Mouse (Mus musculus) NIH3T3 (cell line): ENCODE measurements around the gene Abhd5.

Experiments used
- DNase-seq: peaks from one replicate; pipeline ENCODE4 v3.0.0-alpha.2; 2012; ENCODE audit warnings: low read depth

Gene Abhd5

DNA sequence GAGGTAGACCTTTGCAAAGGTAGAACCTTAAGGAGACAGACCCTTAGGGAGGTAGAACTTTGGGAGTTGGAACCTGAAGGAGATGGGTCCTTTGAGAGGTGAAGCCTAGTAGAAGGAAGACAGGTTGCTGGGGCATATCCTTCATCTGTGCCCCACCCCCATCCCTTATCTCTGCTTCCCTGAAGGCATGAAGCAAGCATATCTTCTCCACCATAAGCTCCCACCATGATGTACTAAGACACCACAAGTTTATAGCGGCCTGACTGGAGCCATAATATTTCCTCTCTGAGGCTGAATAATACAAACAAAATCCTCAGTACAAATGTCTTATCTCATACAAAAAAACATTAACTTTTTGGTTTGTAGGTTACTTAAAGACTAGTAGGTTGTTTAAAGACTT lies 3.5 kb upstream of the Abhd5 start:
- no peak for DNase-seq

DNA sequence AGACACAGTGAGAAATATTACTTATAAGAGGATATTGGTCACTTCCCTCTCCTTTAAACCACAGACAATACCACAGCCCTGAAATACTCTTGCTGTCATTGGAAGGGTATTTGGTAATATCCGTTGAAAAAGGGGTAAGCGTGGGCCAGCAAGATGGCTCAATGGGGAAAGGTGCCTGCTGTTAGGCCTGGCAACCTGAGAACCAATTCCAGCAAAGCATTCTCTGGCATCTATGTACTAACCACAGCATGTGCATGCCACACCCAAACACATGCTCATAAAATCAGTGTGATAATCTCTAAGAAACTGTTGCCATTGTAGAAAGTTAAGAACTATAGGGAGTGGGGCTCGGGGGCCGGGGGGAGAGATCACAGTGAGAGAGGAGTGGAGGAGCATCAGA lies 2.1 kb upstream of the Abhd5 start:
- no peak for DNase-seq

DNA sequence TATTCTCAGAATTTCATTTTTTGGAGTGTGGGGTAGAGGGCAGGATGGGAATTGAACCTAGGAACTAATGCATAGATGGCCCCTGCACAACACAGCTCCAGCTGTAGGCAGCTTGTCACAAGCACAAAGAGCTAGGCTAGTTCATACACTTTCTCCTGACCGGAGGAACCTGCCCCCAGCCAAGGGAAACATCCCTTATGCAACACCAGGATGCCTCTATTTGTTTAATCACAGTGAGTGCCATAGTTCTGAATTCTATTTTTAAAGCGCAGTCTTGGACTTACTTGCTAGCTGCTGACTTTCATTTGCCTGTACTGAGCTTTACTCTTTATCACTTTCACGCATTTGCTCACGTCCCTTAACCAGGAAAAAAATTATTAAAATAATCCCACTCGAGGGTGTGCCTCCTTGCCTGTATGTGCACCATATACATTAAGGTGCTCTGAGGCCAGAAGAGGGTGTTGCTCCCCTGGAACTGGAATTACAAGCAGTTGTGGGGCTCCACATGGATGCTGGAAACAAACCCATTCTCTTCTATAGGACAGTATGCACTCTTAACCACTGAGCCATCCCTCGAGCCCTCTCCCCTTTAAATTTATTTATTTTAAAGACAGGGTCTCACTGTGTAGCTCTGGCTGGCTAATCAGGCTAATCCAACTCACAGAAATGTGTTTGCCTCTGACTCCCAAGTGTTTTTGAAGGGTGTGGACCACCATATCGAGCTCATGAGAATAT lies 845 bp upstream of the Abhd5 start:
- DNase-seq, result peak; percentile 14

DNA sequence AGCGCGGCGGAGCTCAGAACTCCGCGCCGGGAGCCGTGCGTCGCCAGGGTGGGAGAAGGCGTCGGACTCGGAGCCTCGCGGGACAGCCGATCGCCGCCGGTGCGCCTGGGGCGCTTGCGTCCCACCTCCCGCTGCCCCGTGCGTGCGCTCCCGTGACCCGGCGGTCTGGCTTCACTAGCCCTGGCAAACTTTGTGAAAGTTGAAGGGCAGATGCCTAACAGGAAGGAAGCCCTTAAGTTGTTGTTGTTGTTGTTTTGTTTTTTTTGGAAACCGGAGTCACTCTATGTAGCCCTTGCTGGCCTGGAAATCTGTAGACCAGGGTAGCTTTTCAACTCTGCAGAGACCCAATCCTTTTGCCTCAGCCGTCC lies 601 bp downstream of the Abhd5 start:
- no peak for DNase-seq

GRCm38 (mm10) chr9:122352911-122353310 lies 1.5 kb downstream of the Abhd5 start:
- DNase-seq, result no peak

GRCm38 (mm10) chr9:122354240-122354639 lies 2.8 kb downstream of the Abhd5 start:
- DNase-seq, result no peak

GRCm38 (mm10) chr9:122357073-122357472 lies 5.7 kb downstream of the Abhd5 start:
- DNase-seq, result peak; percentile 31

DNA sequence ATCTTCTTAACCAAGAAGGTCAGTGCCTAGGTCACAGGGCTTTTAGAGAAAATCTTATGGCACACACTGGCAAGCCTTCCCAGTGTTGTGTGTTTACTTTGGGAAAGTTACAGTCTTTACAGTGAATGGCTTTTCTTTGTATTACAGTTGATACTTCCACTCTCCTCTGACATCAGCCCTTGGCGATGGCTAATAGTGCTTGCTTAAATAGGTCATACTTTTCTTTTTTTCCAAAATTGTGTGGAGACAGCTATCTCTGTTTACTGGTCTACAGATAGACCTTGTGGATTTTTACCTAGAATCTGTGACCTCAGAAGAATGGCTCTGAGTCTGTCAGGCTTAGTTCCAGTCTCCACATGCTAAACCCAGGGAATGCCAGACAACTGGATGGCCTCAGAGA lies 6.2 kb downstream of the Abhd5 start:
- DNase-seq, result peak; percentile 51

GRCm38 (mm10) chr9:122364171-122364570 lies 12.8 kb downstream of the Abhd5 start:
- peak; percentile 90 for DNase-seq

DNA sequence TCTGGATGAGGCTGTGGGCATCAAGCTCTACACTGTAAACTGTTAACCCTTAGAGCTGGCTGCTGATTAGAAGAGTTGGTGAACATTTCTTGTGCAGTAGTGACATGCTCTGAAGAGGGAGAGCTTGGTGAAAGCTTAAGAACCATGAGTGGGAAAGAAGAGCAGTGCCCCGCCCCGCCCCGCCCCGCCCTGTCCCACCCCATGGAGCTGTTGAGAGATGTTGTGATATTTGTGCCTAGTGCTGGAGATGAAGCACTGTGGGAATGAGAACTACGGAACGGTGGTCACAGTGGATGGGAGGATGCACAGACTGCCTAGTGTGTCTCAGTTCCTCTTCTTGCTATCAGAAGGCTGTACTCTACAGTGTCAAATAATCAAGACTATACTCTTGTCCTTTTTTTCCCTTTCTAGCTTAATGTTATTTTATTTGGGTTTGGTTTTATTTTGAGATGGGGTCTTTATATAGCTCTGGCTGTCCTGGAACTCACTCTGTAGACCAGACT lies 18.9 kb downstream of the Abhd5 start:
- DNase-seq, result no peak

DNA sequence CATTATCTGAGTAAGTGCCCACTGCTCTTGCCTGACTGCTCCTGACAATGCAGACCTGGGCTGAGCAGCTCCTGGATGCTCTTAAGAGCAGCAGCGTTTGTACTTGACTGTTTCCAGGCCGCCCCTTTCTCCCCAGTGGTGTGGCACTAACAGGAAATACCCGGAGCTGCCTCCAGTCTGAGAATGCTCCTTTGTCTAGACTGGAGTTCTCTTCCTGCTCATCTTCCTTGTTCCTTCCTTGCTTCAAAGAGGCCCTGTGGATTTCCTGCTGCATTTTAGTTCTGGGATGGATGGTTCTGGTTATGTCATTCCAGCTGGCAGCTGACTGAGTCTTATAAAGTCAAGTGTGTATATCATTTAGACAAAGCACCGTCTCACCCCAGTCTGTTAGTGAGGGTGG lies 21.1 kb downstream of the Abhd5 start:
- no peak for DNase-seq

- DNase-seq, result no peak
These were observed 21.6 kb downstream of the Abhd5 start for GRCm38 (mm10) chr9:122372991-122373390.

DNA sequence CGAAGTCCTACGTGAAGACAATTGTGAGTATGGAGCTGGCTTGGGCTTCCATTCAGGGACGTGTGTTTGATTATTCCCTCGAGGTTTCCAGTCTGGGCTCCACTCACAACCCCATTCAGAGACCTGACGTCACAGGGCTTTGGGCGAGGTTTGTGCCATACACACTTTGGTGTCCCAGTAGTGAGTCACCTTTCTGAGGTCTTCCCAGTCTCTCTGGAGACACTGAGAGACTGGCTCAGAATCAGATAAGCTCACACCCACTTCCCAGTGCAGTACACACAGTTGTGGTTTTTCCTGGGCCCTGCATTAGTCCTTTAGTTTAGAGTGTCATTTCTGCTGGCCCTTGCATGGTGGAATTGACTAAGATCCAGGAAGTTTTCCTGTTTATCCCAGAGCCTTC lies 27.6 kb downstream of the Abhd5 start:
- DNase-seq, result peak; percentile 14

GRCm38 (mm10) chr9:122380959-122381358 lies 29.6 kb downstream of the Abhd5 start:
- DNase-seq, result no peak

DNA sequence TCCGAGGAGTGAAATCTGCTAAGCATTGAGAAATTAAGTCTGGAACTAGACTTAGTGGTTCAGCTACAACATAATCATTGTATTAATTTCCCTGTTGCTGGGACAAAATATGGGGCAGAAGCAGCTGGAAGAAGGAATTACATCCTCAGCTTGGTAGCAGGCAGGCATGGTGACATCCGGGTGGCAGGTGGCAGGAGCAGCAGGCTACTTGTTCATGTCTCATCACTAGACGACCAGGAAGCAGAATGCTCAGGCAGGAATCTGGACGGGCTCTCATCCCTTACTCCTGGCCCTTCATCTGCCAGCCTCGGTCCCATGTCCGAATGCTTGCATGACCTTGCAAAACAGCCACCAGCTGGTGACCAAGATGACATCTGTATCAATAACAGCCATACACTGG lies 30.6 kb downstream of the Abhd5 start:
- no peak for DNase-seq

GRCm38 (mm10) chr9:122386015-122386414 lies 34.6 kb downstream of the Abhd5 start:
- no peak for DNase-seq

GRCm38 (mm10) chr9:122389287-122389920 lies 38.0 kb downstream of the Abhd5 start:
- peak; percentile 10 for DNase-seq

GRCm38 (mm10) chr9:122395816-122396215 lies 44.4 kb downstream of the Abhd5 start:
- no peak for DNase-seq

DNA sequence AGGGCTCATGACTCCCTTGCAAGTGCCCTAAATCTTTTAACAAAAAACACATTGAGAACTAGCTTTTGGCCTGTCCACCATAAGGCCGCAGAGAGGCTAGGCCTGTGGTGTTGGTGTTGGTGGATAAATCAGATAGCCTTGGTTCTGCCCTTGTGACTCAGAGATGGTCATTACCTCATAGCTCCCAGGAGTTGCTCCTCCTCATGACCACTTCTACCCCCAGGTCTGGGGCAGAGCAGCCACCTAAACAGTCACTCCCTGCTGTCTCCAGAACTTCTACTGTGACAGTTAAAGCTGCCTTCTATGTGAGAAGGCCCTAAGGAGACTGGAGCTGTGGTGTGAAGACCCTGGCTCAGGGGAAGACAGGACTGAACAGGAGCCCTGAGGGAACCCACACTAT lies 45.7 kb downstream of the Abhd5 start:
- peak; percentile 28 for DNase-seq

DNA sequence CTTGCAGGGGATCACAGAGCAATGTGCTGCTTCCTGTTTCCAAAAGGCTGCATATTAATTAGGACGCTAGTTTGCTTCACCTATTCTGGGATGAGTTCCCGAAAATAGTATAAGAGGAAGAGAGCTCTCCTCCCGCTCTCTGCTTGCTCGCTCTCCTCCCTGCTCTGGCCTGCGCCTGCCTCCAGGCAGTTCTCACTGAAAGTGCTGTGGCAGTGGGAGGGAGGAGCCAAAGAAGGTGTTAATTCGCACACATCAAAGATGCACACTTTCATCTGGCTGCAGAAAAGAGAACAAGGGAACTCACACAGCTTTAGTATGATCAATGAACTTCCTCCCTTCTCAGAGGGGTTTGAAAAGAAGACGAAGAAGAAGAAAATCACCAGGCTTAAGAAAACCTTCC lies 47.3 kb downstream of the Abhd5 start:
- DNase-seq, result no peak

DNA sequence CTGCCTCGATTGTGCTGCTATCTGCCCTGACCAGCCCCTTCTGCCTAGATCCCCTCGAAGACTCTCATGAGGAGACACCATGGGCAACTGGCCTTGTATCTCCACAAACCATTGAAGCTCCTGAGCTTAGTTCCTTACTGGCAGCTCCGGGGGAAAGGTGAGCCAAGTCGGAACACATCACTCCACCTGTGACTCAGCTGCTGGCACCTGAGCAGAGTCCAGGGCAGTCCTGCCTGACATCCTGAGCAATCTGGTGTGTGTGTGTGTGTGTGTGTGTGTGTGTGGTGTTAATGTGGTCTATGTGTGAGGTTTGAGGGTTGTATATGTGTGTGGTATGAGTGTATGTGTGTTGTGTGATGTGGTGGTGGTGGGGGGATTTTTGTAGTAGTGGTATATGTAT lies 49.8 kb downstream of the Abhd5 start:
- no peak for DNase-seq

DNA sequence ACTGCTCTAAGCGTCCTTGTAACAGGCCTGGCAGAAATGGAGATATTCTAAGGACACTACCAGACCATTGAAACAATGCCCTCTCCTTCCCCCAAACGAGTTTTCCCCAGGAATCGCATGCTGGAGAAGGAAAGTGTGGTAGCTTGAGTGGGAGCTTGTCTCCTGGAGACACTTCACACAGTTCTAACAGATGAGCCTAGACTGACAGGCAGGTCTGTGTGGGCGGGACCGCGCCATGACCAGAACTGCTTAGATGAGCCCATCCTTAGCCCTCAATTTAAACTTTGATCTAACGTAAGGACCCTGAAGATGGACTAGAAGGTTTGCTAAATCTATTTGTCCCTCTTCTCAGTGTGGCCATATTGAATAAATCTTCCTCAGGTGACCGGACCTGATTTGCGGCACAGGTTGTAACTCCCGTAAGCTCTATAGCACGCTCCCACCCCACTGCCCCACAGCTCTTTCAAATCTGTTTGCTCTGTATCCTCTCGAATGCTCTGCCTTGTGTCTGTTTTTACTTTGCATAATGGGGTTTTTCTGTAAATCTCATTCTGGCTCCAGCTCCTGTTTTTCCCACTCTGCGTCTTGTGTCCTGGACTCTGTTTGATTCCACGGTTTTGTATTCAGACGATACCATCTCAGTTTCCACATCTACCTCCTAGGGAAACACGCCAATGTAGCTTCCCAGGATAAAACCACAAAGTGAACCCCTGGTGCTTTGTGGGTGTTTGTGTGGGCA lies 59.2 kb downstream of the Abhd5 start:
- DNase-seq, result no peak

- no peak for DNase-seq
These were observed 63.2 kb downstream of the Abhd5 start for GRCm38 (mm10) chr9:122414648-122415047.
